Mouse (Mus musculus) fat pad, adult 2 months (tissue): ENCODE results near the gene Pofut2.

Experiments used
- DNase-seq: peaks from one replicate; pipeline ENCODE4 v3.0.0-alpha.2; 2011; ENCODE audit warnings: low read depth, low spot score; ENCODE audit errors: extremely low read depth

Pofut2 gene

GRCm38 (mm10) chr10:77229609-77230595 lies 29.1 kb upstream of the Pofut2 start:
- DNase-seq: no peak

GRCm38 (mm10) chr10:77231861-77232755 lies 26.9 kb upstream of the Pofut2 start:
- DNase-seq: no peak

- no peak for DNase-seq
Measured at GRCm38 (mm10) chr10:77233230-77233629, 25.8 kb upstream of the Pofut2 start.

- DNase-seq: no peak
Measured at GRCm38 (mm10) chr10:77234991-77235616, 23.9 kb upstream of the Pofut2 start.

GRCm38 (mm10) chr10:77237795-77238580 lies 21.0 kb upstream of the Pofut2 start:
- peak; percentile 59 for DNase-seq

- DNase-seq: no peak
Measured at GRCm38 (mm10) chr10:77240764-77241163, 18.3 kb upstream of the Pofut2 start.

GRCm38 (mm10) chr10:77242396-77242795 lies 16.6 kb upstream of the Pofut2 start:
- DNase-seq: no peak

- DNase-seq: no peak
Measured at GRCm38 (mm10) chr10:77242871-77243270, 16.1 kb upstream of the Pofut2 start.

- DNase-seq: no peak
Measured at GRCm38 (mm10) chr10:77243572-77244161, 15.4 kb upstream of the Pofut2 start.

- no peak for DNase-seq
Measured at GRCm38 (mm10) chr10:77244777-77245176, 14.2 kb upstream of the Pofut2 start.

- DNase-seq: no peak
Measured at GRCm38 (mm10) chr10:77247048-77247447, 12.0 kb upstream of the Pofut2 start.

GRCm38 (mm10) chr10:77247707-77248106 lies 11.3 kb upstream of the Pofut2 start:
- DNase-seq: no peak

- no peak for DNase-seq
Measured at GRCm38 (mm10) chr10:77251223-77251783, 7.7 kb upstream of the Pofut2 start.

- DNase-seq: no peak
Measured at GRCm38 (mm10) chr10:77251784-77252539, 7.1 kb upstream of the Pofut2 start.

GRCm38 (mm10) chr10:77252790-77253189 lies 6.2 kb upstream of the Pofut2 start:
- no peak for DNase-seq

GRCm38 (mm10) chr10:77255231-77255630 lies 3.8 kb upstream of the Pofut2 start:
- no peak for DNase-seq

- DNase-seq: no peak
Measured at GRCm38 (mm10) chr10:77255676-77256075, 3.3 kb upstream of the Pofut2 start.

- no peak for DNase-seq
Measured at GRCm38 (mm10) chr10:77258041-77258590, 902 bp upstream of the Pofut2 start.
